Mouse (Mus musculus) forebrain, embryonic 13.5 days (tissue): ENCODE data around the gene Sept1. TPM values are rescaled to one million over a fixed set of nuclear protein-coding genes. Genes with fewer than 3 reads are reported as not detected.

Source experiments
- ATAC-seq: fragments of 200-750 bp; cut with Nextera tagmentation; 2 replicates; pipeline ENCODE4 v1.8.0; 2017
- H3K27ac ChIP-seq: fragments of 300-500 bp; sonication (generic); 2 replicates; pipeline ENCODE4 v1.5.1; 2015; ENCODE audit warnings: inconsistent platforms, mild to moderate bottlenecking, moderate library complexity
- H3K27me3 ChIP-seq: fragments of 300-500 bp; sonication (generic); 2 replicates; pipeline ENCODE4 v1.6.1; 2015; ENCODE audit warnings: mild to moderate bottlenecking, inconsistent platforms
- H3K36me3 ChIP-seq: fragments of 300-500 bp; sonication (generic); 2 replicates; pipeline ENCODE4 v1.6.1; 2015; ENCODE audit warnings: mild to moderate bottlenecking, inconsistent platforms; ENCODE audit not compliant: poor library complexity, severe bottlenecking
- H3K4me1 ChIP-seq: fragments of 300-500 bp; sonication (generic); 2 replicates; pipeline ENCODE4 v1.6.1; 2015; ENCODE audit warnings: inconsistent platforms
- H3K4me2 ChIP-seq: fragments of 300-500 bp; sonication (generic); 2 replicates; pipeline ENCODE4 v1.6.1; 2015; ENCODE audit warnings: inconsistent platforms, mild to moderate bottlenecking, moderate library complexity
- H3K4me3 ChIP-seq: fragments of 300-500 bp; sonication (generic); 2 replicates; pipeline ENCODE4 v1.5.1; 2015; ENCODE audit warnings: mild to moderate bottlenecking, inconsistent platforms
- H3K9ac ChIP-seq: fragments of 300-500 bp; sonication (generic); 2 replicates; pipeline ENCODE4 v1.6.1; 2015; ENCODE audit warnings: mild to moderate bottlenecking, inconsistent platforms
- H3K9me3 ChIP-seq: fragments of 300-500 bp; sonication (generic); replicated peaks from 2 replicates; pipeline ENCODE4 v1.6.1; 2016; ENCODE audit warnings: inconsistent platforms
- WGBS: fragments of 180-500 bp; shearing (Covaris S2); methylation state at CpG from one replicate; pipeline ENCODE4 v1.1.7; 2015; 5-methylcytosine and 5-hydroxymethylcytosine counted together
- polyA plus RNA-seq: library from polyadenylated mRNA; unstranded; fragments of >200 nt; fragmentation: Nextera tagmentation; extraction: Ambion mirVana; gene quantifications from 2 replicates; pipeline ENCODE4 v1.2.1, GENCODE M21; 2015

Sept1 gene
- polyA plus RNA-seq, 1 experiment from 2014 or later: 33.4 TPM

DNA sequence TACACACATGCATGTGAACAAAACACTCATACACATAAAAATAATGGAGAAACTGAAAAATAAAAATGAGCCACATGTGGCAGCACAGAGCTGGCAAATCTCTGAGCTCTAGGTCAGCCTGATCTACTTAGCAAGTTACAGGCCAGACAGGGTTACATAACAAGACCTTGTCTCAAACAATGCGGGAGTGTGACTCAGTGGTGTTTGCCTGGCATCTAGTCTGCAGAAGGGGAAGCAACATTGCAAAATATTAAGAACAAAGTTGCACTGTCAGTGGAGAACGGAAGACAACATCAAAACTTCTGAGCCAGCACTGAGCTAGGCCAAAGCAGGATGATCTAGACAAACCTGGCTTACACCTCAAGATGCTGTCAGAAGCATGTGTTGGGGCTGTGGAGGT lies 37.3 kb upstream of the Sept1 start:
- H3K4me1 ChIP-seq: peaks cover 25% of the 10 kb centered on the region
- no peak overlapping the region for H3K9ac ChIP-seq
- H3K4me2 ChIP-seq: no peak overlapping the region
- 0 out of 2 replicates have a peak, but pooled peaks cover 2% of the 10 kb centered on the region for H3K9me3 ChIP-seq
- no peak overlapping the region for H3K27ac ChIP-seq
- H3K4me3 ChIP-seq: no peak overlapping the region
- H3K36me3 ChIP-seq: peaks cover 33% of the 10 kb centered on the region
- 93% methylated on average over 2 of the region's 2 CpGs for WGBS
- no peaks in the 10 kb centered on the region for H3K27me3 ChIP-seq
- ATAC-seq: no peak

DNA sequence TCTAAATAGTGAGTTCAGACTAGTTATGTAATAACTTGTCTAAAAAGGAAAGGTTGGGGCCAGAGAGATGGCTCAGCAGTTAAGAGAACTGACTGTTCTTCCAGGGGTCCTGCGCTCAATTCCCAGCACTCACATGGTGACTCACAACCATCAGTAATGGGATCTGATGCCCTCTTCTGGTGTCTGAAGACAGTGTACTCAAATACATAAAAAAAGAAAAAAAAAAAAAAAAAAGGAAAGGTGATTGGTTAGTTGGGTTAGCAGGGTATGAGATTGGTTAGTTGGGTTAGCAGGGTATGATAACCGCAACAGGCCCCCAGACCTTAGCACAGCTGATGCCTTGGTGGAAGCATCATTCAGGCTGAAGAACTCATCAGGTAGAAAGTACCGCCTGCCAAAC lies 30.6 kb upstream of the Sept1 start:
- 100% methylated on average over 3 of the region's 3 CpGs for WGBS
- Histone ChIP-seq H3K9me3 (no peaks in the 10 kb centered on the region), H3K4me3 (no peak overlapping the region), H3K4me2 (no peak overlapping the region), H3K9ac (no peak overlapping the region), H3K27me3 (no peaks in the 10 kb centered on the region), H3K36me3 (peaks cover 3% of the 10 kb centered on the region; the same call in 1 of the 2 replicates), H3K27ac (no peak overlapping the region), H3K4me1 (peaks cover 24% of the 10 kb centered on the region)
- no peak for ATAC-seq

DNA sequence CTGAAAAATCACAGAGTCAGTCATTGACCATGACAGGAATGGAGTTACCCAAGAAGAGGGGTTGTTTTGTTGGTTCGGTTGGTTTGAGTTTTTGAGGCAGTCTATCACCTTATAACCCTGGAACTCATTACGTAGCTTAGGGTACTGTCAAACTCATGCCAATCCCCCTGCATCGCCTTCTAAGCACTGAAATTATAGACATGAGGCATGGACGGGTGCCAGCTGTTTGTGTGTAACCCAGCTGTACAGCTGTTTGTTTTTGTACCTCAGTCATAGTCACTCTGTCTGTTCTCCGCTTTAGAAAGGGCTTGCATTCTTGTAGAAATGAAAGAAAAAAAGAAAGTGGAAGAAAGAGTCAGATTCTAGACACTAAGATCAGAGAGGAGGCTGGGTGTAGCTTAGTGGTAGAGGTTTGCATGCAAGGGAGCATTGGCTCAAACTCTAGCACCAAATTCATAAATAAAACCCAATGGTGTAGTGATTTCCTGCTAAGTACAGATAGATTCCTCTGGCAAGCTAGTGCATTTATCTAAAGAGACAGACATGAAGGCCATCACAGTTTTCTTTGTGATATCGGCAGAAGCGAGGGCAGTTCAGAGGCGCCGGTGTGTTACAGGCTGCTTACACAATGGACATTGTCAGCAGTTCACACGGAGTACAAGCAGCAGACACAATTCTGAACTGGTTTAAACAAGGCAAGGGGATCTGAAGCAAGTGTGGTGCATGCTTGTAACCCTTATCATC lies 29.5 kb upstream of the Sept1 start:
- Histone ChIP-seq H3K36me3 (peaks cover 9% of the 10 kb centered on the region), H3K4me3 (no peak overlapping the region), H3K9me3 (no peaks in the 10 kb centered on the region), H3K27me3 (no peaks in the 10 kb centered on the region), H3K4me2 (no peak overlapping the region), H3K27ac (no peak overlapping the region), H3K4me1 (peaks cover 24% of the 10 kb centered on the region), H3K9ac (no peak overlapping the region)
- WGBS: 83% methylated on average over 10 of the region's 10 CpGs
- ATAC-seq: no peak

DNA sequence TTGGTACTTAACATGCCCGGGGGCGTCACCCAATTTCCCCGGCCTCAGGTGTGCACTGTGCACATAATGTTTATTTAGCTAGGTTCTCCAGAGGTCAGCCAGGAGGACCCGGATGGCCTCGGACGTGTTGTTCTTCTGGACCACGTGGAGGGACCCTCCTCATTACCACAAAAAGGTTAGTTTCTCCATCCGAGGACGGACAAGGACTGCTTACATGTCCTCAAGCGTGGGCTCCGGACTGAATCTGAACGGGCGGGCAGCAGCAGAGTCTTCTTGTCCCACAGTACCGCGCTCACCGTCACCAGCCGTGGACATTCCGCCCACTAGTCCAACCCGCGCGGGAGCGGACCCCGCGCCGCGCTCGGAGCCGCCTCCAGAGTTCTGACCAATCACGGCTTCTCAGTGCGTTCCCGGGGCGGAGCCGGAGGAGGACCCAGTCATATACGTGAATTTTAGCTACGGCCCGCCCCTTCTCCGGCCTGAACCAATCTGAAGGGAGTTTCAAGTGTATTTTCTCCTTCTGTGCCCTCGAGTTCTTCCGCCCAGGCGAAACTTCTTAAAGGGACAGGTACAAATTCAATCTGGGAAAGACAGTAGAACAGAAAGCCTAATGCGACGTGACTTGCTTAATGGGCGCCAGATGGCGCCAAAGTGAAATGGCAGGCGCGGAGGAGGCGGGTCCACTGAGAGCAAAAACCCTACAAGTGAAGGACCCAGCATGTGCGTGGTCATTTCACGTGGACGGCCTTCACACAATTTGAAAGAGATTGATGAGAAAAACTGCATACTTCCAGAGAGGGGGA lies 27.6 kb upstream of the Sept1 start, which contains the start of gene Dctpp1:
Gene Dctpp1, minus strand, starts transcription at position 401 of the 803 bp plus-strand sequence.
- Histone ChIP-seq H3K4me3 (peak within 1 kb of the TSS; percentile 59), H3K27ac (no peak within 1 kb of the TSS), H3K36me3 (peaks cover 24% of the 10 kb centered on the region), H3K4me2 (peak within 1 kb of the TSS; percentile 88), H3K9me3 (no peaks in the 10 kb centered on the region), H3K4me1 (peaks cover 24% of the 10 kb centered on the region), H3K9ac (peak within 1 kb of the TSS; percentile 70), H3K27me3 (no peaks in the 10 kb centered on the region)
- ATAC-seq: peak; percentile 99
- WGBS: under 1% methylated on average over 50 of the region's 50 CpGs

DNA sequence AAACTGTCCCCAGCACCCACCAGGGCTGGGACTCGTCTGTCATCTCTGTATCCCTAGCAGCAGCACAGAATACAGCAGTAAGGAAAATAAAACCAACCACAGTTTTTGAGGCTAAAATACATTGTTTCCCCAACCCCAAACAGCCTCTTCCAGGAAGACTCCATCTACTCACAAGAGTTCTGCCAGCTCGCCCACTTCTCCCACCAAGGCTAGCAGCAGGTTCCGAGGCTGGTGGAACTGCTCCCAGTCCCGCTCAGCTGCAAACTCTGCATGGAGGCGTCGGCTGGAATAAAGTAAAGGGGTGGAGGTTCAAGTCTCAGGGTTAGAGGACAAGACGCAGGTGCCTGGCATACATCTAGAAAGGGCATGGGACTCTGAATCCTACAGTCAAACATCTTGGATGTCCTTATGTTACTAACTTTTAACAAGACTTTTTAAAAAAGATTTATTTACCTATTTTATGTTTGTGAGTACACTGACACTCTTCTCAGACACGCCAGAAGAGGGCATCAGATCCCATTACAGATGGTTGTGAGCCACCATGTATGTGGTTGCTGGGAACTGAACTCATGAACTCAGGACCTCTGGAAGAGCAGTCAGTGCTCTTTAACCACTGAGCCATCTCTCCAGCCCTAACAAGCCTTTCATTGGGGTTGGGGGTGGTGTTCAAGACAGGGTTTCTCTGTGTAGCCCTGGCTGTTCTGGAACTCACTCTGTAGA lies 26.4 kb upstream of the Sept1 start:
- ATAC-seq: no peak
- H3K4me3 ChIP-seq: peak overlapping the region; percentile 59
- no peak overlapping the region for H3K27ac ChIP-seq
- H3K9me3 ChIP-seq: no peaks in the 10 kb centered on the region
- peaks cover 24% of the 10 kb centered on the region for H3K36me3 ChIP-seq
- peak overlapping the region; percentile 88 for H3K4me2 ChIP-seq
- H3K4me1 ChIP-seq: peaks cover 34% of the 10 kb centered on the region
- no peaks in the 10 kb centered on the region for H3K27me3 ChIP-seq
- peak overlapping the region; percentile 70 for H3K9ac ChIP-seq
- WGBS: 72% methylated on average over 8 of the region's 8 CpGs

DNA sequence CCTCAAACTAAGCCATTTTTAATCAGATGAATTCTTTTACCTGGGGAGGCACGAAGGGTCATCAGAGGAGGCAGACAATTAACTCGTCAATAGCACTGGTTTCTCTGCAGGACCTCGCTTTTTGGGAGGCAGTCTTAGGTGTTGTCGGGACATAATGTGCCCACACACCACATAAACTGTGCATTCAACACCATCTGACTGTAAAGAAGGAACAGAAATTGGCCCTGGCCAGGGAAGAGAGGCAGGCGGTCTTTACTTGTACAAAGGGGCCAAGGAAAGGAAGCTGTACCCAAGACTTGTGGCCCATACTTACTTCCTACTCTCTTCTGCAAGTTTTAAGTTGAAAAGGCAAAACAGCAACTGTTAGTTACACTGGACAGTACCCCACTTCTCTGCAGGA lies 23.6 kb upstream of the Sept1 start:
- Histone ChIP-seq H3K27me3 (no peaks in the 10 kb centered on the region), H3K27ac (no peak overlapping the region), H3K4me2 (no peak overlapping the region), H3K4me3 (no peak overlapping the region), H3K36me3 (peaks cover 24% of the 10 kb centered on the region), H3K9me3 (no peaks in the 10 kb centered on the region), H3K9ac (no peak overlapping the region), H3K4me1 (peaks cover 38% of the 10 kb centered on the region)
- WGBS: 92% methylated on average over 5 of the region's 5 CpGs
- ATAC-seq: no peak

DNA sequence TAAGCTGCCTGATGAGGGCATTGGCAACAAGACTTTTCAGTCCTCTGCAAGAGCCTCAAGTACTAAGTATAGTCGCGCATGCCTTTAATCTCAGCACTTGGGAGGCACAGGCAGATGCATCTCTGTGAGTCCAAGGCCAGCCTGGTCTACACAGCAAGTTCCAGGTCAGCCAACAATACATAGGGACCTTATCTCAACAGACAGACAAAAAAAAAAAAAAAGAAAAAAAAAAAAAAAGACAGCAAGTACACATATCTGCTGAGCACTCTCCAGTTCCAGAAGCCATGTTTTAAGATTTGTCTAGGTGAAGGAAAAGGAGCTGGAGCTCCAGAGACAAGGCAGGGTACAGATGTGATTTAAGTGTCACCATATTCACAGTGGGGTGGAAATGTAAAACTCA lies 23.0 kb upstream of the Sept1 start:
- no peak overlapping the region for H3K27ac ChIP-seq
- H3K4me1 ChIP-seq: peaks cover 32% of the 10 kb centered on the region
- no peak overlapping the region for H3K4me2 ChIP-seq
- peaks cover 28% of the 10 kb centered on the region for H3K36me3 ChIP-seq
- ATAC-seq: no peak
- no peaks in the 10 kb centered on the region for H3K9me3 ChIP-seq
- H3K4me3 ChIP-seq: no peak overlapping the region
- no peak overlapping the region for H3K9ac ChIP-seq
- no peaks in the 10 kb centered on the region for H3K27me3 ChIP-seq
- 90% methylated on average over 2 of the region's 2 CpGs for WGBS

DNA sequence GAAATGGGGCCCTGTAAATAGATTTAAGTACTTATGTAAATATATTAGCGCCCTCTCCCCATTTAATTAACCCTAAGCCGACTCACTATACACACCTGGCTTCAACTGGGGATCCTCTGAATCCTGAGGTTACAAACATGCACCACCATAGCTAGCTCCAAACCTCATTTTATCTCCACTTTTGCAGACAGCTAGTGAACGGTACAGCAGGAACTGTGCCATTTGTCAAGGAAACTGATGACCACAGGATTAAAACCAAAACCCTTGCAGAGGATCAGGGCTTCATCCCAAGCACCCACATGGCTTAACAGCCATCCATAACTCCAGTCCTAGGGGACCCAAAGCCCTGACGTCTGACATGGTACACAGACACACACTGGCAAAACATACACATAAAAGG lies 22.1 kb upstream of the Sept1 start:
- peak overlapping the region; percentile 57 for H3K4me3 ChIP-seq
- peak overlapping the region; percentile 73 for H3K4me2 ChIP-seq
- H3K27ac ChIP-seq: 0 out of 2 replicates have a peak overlapping the region, but pooled peaks have one; percentile 91
- no peaks in the 10 kb centered on the region for H3K9me3 ChIP-seq
- H3K4me1 ChIP-seq: peaks cover 29% of the 10 kb centered on the region
- no peak for ATAC-seq
- H3K9ac ChIP-seq: peak overlapping the region; percentile 70
- H3K36me3 ChIP-seq: peaks cover 29% of the 10 kb centered on the region
- WGBS: 45% methylated on average over 4 of the region's 4 CpGs
- H3K27me3 ChIP-seq: no peaks in the 10 kb centered on the region

DNA sequence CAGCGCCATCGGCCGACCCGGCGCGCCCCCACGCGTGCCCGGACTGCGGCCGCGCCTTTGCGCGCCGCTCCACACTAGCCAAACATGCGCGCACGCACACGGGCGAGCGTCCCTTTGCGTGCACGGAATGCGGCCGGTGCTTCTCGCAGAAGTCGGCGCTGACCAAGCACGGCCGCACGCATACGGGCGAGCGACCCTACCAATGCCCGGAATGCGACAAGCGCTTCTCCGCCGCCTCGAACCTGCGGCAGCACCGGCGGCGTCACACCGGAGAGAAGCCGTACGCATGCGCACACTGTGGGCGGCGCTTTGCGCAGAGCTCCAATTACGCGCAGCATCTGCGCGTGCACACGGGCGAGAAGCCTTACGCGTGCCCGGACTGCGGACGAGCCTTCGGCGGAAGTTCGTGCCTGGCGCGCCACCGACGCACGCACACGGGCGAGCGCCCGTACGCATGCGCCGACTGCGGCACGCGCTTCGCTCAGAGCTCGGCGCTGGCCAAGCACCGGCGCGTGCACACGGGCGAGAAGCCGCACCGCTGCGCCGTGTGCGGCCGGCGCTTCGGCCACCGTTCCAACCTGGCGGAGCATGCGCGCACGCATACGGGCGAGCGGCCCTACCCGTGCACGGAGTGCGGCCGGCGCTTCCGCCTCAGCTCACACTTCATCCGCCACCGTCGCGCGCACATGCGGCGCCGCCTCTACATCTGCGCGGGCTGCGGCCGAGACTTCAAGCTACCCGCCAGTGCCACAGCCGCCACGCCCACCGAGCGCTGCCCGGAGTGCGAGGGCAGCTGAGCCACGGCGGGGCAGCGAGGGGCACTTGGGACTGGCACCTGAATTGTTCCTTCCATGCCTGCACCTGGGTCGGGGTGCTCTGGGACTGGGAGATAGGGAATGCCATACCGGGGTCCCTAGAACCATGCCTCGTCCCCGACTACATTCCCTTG lies 21.2 kb upstream of the Sept1 start:
- Histone ChIP-seq H3K9me3 (no peaks in the 10 kb centered on the region), H3K9ac (peak overlapping the region; percentile 70), H3K4me2 (peak overlapping the region; percentile 73), H3K36me3 (peaks cover 38% of the 10 kb centered on the region), H3K27ac (peak overlapping the region; percentile 91), H3K27me3 (no peaks in the 10 kb centered on the region), H3K4me1 (peaks cover 20% of the 10 kb centered on the region), H3K4me3 (peak overlapping the region; percentile 57)
- peak; percentile 94 for ATAC-seq
- under 1% methylated on average over 124 of the region's 136 CpGs for WGBS

DNA sequence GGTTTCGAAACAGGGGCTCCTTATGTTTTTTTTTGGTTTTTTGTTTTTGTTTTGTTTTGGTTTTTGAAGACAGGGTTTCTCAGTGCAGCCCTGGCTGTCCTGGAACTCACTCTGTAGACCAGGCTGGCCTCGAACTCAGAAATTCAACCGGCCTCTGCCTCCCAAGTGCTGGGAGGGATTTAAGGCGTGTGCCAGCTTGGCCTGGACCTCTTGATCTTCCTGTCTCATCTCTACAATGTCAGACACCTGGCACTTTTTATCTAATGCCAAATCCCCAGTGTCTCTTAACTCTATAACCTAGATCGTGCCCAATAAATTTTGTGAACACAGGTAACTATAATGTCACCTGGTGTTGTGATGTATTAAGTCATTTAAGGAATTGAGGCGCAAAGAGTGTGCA lies 20.4 kb upstream of the Sept1 start:
- 84% methylated on average over 6 of the region's 6 CpGs for WGBS
- peaks cover 14% of the 10 kb centered on the region for H3K4me1 ChIP-seq
- H3K27ac ChIP-seq: peak overlapping the region; percentile 91
- peak overlapping the region; percentile 70 for H3K9ac ChIP-seq
- H3K4me3 ChIP-seq: peak overlapping the region; percentile 57
- peaks cover 43% of the 10 kb centered on the region for H3K36me3 ChIP-seq
- no peaks in the 10 kb centered on the region for H3K9me3 ChIP-seq
- no peaks in the 10 kb centered on the region for H3K27me3 ChIP-seq
- peak overlapping the region; percentile 73 for H3K4me2 ChIP-seq
- ATAC-seq: no peak

DNA sequence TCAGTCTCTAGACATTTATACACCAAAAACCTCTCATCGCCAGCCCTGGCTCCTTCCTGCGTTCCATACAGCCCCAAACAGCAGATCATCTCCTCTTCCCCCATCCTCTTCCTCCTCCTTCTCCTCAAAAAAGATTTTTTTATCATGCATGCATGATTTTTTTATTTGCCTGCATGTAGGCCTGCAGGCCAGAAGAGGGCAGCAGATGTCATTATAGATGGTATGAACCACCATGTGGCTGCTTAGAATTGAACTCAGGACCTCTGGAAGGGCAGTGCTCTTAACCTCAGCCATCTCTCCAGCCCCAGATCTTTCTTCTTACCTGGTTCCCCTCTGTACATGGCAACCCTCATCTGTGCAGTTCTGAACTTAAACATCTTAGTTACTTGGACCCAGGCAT lies 19.5 kb upstream of the Sept1 start:
- Histone ChIP-seq H3K4me3 (no peak overlapping the region), H3K27ac (no peak overlapping the region), H3K36me3 (peaks cover 42% of the 10 kb centered on the region), H3K9ac (no peak overlapping the region), H3K4me1 (peaks cover 14% of the 10 kb centered on the region), H3K4me2 (no peak overlapping the region), H3K27me3 (no peaks in the 10 kb centered on the region), H3K9me3 (no peaks in the 10 kb centered on the region)
- 95% methylated on average over 2 of the region's 2 CpGs for WGBS
- no peak for ATAC-seq
